Mouse (Mus musculus) liver, embryonic 11.5 days (tissue): ENCODE data around the gene Arhgap6. TPM values are rescaled to one million over a fixed set of nuclear protein-coding genes. Genes with fewer than 3 reads are reported as not detected.

Experiments
- ATAC-seq: fragments of 200-750 bp; cut with Nextera tagmentation; replicated peaks from 2 replicates; pipeline ENCODE4 v1.8.0; 2017; ENCODE audit warnings: moderate number of reproducible peaks, mild to moderate bottlenecking, moderate TSS enrichment, moderate library complexity; ENCODE audit not compliant: low FRiP score
- DNase-seq: peaks from one replicate; pipeline ENCODE4 v3.0.0-alpha.2; 2017; ENCODE audit warnings: low spot score
- H3K27ac ChIP-seq: fragments of 300-500 bp; sonication (generic); 2 replicates; pipeline ENCODE4 v1.5.1; 2014; ENCODE audit warnings: mild to moderate bottlenecking, low read depth, low read length, control low read depth
- H3K27me3 ChIP-seq: fragments of 300-500 bp; sonication (generic); replicated peaks from 2 replicates; pipeline ENCODE4 v1.6.1; 2014; ENCODE audit warnings: low read length, mixed read lengths; ENCODE audit not compliant: control insufficient read depth, insufficient read depth
- H3K36me3 ChIP-seq: fragments of 300-500 bp; sonication (generic); 2 replicates; pipeline ENCODE4 v1.6.1; 2014; ENCODE audit warnings: mild to moderate bottlenecking, low read length, moderate library complexity, mixed read lengths; ENCODE audit not compliant: control insufficient read depth, insufficient read depth
- H3K4me1 ChIP-seq: fragments of 300-500 bp; sonication (generic); replicated peaks from 2 replicates; pipeline ENCODE4 v1.6.1; 2014; ENCODE audit warnings: low read length, mixed read lengths; ENCODE audit not compliant: control insufficient read depth, insufficient read depth
- H3K4me2 ChIP-seq: fragments of 300-500 bp; sonication (generic); 2 replicates; pipeline ENCODE4 v1.6.1; 2014; ENCODE audit warnings: mild to moderate bottlenecking, control low read depth, moderate library complexity
- H3K4me3 ChIP-seq: fragments of 300-500 bp; sonication (generic); 2 replicates; pipeline ENCODE4 v1.5.1; 2014; ENCODE audit warnings: low read depth, low read length, control low read depth
- H3K9ac ChIP-seq: fragments of 300-500 bp; sonication (generic); 2 replicates; pipeline ENCODE4 v1.6.1; 2014; ENCODE audit warnings: low read depth, low read length, control low read depth
- H3K9me3 ChIP-seq: fragments of 300-500 bp; sonication (generic); 2 replicates; pipeline ENCODE4 v1.6.1; 2016; ENCODE audit warnings: low read length, inconsistent platforms, mixed read lengths; ENCODE audit not compliant: control insufficient read depth
- WGBS: fragments of 180-500 bp; shearing (Covaris S2); extraction: QIAGEN DNeasy Blood & Tissue Kit; methylation state at CpG from one replicate; pipeline ENCODE4 v1.1.7; 2014; 5-methylcytosine and 5-hydroxymethylcytosine counted together
- polyA plus RNA-seq: library from polyadenylated mRNA; unstranded; fragments of >200 nt; fragmentation: Nextera tagmentation; extraction: Ambion mirVana; gene quantifications from 2 replicates; pipeline ENCODE4 v1.2.1, GENCODE M21; 2014

The Arhgap6 gene
- polyA plus RNA-seq, 1 experiment from 2014 or later: 9.7 TPM

- DNase-seq (no peak), ATAC-seq (no peak)
- 0 out of 2 replicates have a peak, but pooled peaks cover 2% of the 10 kb centered on the region for H3K27me3 ChIP-seq
- WGBS: 71% methylated on average over 2 of the region's 2 CpGs
- H3K27ac ChIP-seq: no peak overlapping the region
- H3K4me3 ChIP-seq: no peak overlapping the region
- H3K9me3 ChIP-seq: no peaks in the 10 kb centered on the region
- no peak overlapping the region for H3K9ac ChIP-seq
- H3K36me3 ChIP-seq: no peaks in the 10 kb centered on the region
- no peaks in the 10 kb centered on the region for H3K4me1 ChIP-seq
- H3K4me2 ChIP-seq: no peak overlapping the region
Observed at GRCm38 (mm10) chrX:169170981-169171380, 376.1 kb downstream of the Arhgap6 start.

GRCm38 (mm10) chrX:169173796-169174195, 378.9 kb downstream of the Arhgap6 start:
- 67% methylated on average over 1 of the region's 1 CpGs for WGBS
- no peak overlapping the region for H3K27ac ChIP-seq

GRCm38 (mm10) chrX:169178634-169179033, 383.7 kb downstream of the Arhgap6 start:
- Histone ChIP-seq H3K4me1 (no peaks in the 10 kb centered on the region), H3K36me3 (no peaks in the 10 kb centered on the region), H3K27ac (no peak overlapping the region), H3K4me2 (no peak overlapping the region), H3K9ac (no peak overlapping the region), H3K4me3 (no peak overlapping the region), H3K27me3 (no peaks in the 10 kb centered on the region; the same call in 1 of the 2 replicates), H3K9me3 (no peaks in the 10 kb centered on the region)
- ATAC-seq: no peak
- 83% methylated on average over 2 of the region's 2 CpGs for WGBS
- DNase-seq: no peak

More at GRCm38 (mm10) chrX:169173796-169174195, 378.9 kb downstream of the Arhgap6 start:
- Histone ChIP-seq H3K4me3 (no peak overlapping the region), H3K4me2 (no peak overlapping the region), H3K4me1 (no peaks in the 10 kb centered on the region), H3K9ac (no peak overlapping the region), H3K27me3 (peaks cover 2% of the 10 kb centered on the region; the same call in 1 of the 2 replicates), H3K36me3 (no peaks in the 10 kb centered on the region), H3K9me3 (no peaks in the 10 kb centered on the region)
- DNase-seq: no peak
- ATAC-seq: no peak

- H3K9ac ChIP-seq: no peak within 1 kb of the TSS
- H3K36me3 ChIP-seq: no peaks in the 10 kb centered on the region
- H3K27ac ChIP-seq: no peak within 1 kb of the TSS
- DNase-seq (no peak), ATAC-seq (no peak)
- H3K4me1 ChIP-seq: no peaks in the 10 kb centered on the region
- no peaks in the 10 kb centered on the region for H3K27me3 ChIP-seq
- no peaks in the 10 kb centered on the region for H3K9me3 ChIP-seq
- no peak within 1 kb of the TSS for H3K4me2 ChIP-seq
- H3K4me3 ChIP-seq: no peak within 1 kb of the TSS
- WGBS: 80% methylated on average over 5 of the region's 5 CpGs
Observed at GRCm38 (mm10) chrX:169187100-169187499, 392.2 kb downstream of the Arhgap6 start, which contains the start of gene Amelx. Gene Amelx, minus strand, starts transcription at chrX:169187200.

- Histone ChIP-seq H3K36me3 (no peaks in the 10 kb centered on the region), H3K27ac (no peak overlapping the region), H3K9ac (no peak overlapping the region), H3K4me2 (no peak overlapping the region), H3K9me3 (no peaks in the 10 kb centered on the region), H3K4me3 (no peak overlapping the region), H3K27me3 (0 out of 2 replicates have a peak, but pooled peaks cover 3% of the 10 kb centered on the region), H3K4me1 (no peaks in the 10 kb centered on the region)
- DNase-seq (no peak), ATAC-seq (no peak)
- 77% methylated on average over 3 of the region's 3 CpGs for WGBS
Observed at GRCm38 (mm10) chrX:169210019-169210418, 415.1 kb downstream of the Arhgap6 start.

GRCm38 (mm10) chrX:169220064-169220463, 425.2 kb downstream of the Arhgap6 start:
- Histone ChIP-seq H3K9ac (no peak overlapping the region), H3K36me3 (no peaks in the 10 kb centered on the region), H3K27ac (no peak overlapping the region), H3K9me3 (no peaks in the 10 kb centered on the region), H3K4me2 (peak overlapping the region; percentile 27; the same call in 1 of the 2 replicates), H3K4me1 (no peaks in the 10 kb centered on the region), H3K4me3 (no peak overlapping the region), H3K27me3 (no peaks in the 10 kb centered on the region; the same call in 1 of the 2 replicates)
- DNase-seq: no peak
- WGBS: 39% methylated on average over 8 of the region's 8 CpGs
- ATAC-seq: 0 out of 2 replicates have a peak, but pooled peaks have one; percentile 45

- no peaks in the 10 kb centered on the region for H3K9me3 ChIP-seq
- 43% methylated on average over 3 of the region's 3 CpGs for WGBS
- no peaks in the 10 kb centered on the region; the same call in 1 of the 2 replicates for H3K27me3 ChIP-seq
- ATAC-seq (no peak), DNase-seq (no peak)
- H3K4me2 ChIP-seq: no peak overlapping the region
- no peaks in the 10 kb centered on the region for H3K4me1 ChIP-seq
- no peak overlapping the region for H3K4me3 ChIP-seq
- H3K27ac ChIP-seq: no peak overlapping the region
- no peak overlapping the region for H3K9ac ChIP-seq
- H3K36me3 ChIP-seq: no peaks in the 10 kb centered on the region
Observed at GRCm38 (mm10) chrX:169222357-169223062, 427.6 kb downstream of the Arhgap6 start.

GRCm38 (mm10) chrX:169255915-169256314, 461.0 kb downstream of the Arhgap6 start:
- Histone ChIP-seq H3K9me3 (no peaks in the 10 kb centered on the region), H3K4me1 (no peaks in the 10 kb centered on the region), H3K9ac (no peak overlapping the region), H3K36me3 (no peaks in the 10 kb centered on the region), H3K4me2 (no peak overlapping the region), H3K4me3 (no peak overlapping the region), H3K27ac (no peak overlapping the region), H3K27me3 (0 out of 2 replicates have a peak, but pooled peaks cover 5% of the 10 kb centered on the region)
- DNase-seq: no peak
- ATAC-seq: no peak
- WGBS: 75% methylated on average over 1 of the region's 1 CpGs

- Histone ChIP-seq H3K36me3 (no peaks in the 10 kb centered on the region), H3K4me3 (no peak overlapping the region), H3K4me2 (no peak overlapping the region), H3K27me3 (0 out of 2 replicates have a peak, but pooled peaks cover 5% of the 10 kb centered on the region), H3K9me3 (no peaks in the 10 kb centered on the region), H3K27ac (no peak overlapping the region), H3K9ac (no peak overlapping the region), H3K4me1 (no peaks in the 10 kb centered on the region)
- ATAC-seq (no peak), DNase-seq (no peak)
Observed at GRCm38 (mm10) chrX:169256741-169257140, 461.8 kb downstream of the Arhgap6 start.
